Mouse (Mus musculus): ENCODE data around the gene Pik3cg.

GRCm38 (mm10) chr12:32174437-32174836 lies 34.0 kb downstream of the Pik3cg start:
- TF ChIP-seq CTCF (IDR thresholded peaks at IDR 0.05; ENCODE audit: control insufficient read depth, insufficient read depth, insufficient replicate concordance, low read depth, low read length) (no peak), POLR2A (IDR thresholded peaks at IDR 0.05; ENCODE audit: control insufficient read depth, low read depth, low read length) (no peak)

Measured in testis, adult 2 months (tissue).